Mouse (Mus musculus): ENCODE data around the gene Gm4952.

DNA sequence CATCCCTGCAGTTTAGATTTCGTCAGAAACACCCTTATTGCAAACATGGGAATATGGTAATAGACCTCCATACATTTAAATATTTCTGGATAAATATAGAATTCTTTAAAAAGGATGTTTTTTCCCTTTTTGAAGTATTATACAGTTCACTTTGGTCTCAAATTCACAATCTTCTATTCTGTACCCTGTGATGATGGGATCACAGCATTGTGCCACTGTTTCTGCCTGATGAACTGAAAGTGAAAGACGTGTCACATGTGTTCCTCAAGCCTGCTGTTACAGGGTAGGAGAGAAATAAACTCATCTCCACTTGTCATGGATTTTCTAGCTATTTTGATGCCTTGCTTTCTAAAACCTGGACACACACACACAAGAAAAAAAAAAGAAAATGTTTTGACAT, 28.9 kb upstream of the Gm4952 start:
- TF ChIP-seq CTCF (IDR thresholded peaks at IDR 0.05; ENCODE audit: extremely low read depth, insufficient read depth, low read length) (no peak), POLR2A (IDR thresholded peaks at IDR 0.05; ENCODE audit: extremely low read depth, insufficient read depth, low read length) (no peak)

All from cortical plate, adult 2 months (tissue).